Mouse (Mus musculus) spleen, embryonic (tissue): ENCODE results near the gene Ephb3.

ENCODE experiments used
- CTCF ChIA-PET: fragments of 350-600 bp; sonication (Branson Sonifier 250); formaldehyde crosslinking; loops from one replicate; lab custom pipeline; 2022; lab: Charles Lee

Ephb3 gene

DNA sequence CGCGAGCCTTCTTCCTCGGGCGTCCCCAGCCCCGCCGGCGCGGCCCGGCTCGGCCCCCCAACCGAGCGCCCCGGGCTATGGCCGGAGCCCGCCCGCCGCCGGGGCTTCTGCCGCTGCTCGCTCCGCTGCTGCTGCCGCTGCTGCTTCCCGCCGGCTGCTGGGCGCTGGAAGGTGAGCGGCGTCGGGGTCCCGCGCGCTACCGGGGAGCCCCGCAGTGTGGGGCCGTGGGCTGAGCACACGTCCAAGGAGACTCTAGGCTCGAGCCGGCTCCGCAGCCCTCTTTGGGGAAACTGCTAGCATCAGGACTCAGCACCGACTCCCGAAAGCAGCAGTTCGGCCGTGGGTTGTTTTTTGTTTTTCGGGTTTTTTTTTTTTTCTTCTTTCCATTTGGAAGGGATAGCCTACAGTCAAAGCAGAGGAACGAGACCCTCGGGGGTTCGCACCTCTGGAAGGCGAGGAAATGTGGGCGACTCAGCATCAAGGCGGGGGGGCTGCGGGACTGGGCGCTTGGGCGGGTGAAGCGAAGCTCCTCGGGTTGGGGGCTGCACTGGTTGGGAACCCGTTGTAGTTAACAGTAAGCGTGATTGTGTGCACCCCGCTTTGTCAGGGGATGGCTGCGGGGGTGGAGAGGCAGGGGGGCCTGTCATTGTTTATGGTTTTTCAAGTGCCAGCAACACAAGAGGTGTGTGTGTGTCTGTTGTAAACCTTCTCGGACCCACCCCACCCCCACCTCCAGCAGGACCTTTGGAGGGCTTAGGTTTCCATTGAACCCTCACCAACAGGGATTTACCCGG, 735 bp downstream of the Ephb3 start:
- CTCF ChIA-PET, result no interaction called here

DNA sequence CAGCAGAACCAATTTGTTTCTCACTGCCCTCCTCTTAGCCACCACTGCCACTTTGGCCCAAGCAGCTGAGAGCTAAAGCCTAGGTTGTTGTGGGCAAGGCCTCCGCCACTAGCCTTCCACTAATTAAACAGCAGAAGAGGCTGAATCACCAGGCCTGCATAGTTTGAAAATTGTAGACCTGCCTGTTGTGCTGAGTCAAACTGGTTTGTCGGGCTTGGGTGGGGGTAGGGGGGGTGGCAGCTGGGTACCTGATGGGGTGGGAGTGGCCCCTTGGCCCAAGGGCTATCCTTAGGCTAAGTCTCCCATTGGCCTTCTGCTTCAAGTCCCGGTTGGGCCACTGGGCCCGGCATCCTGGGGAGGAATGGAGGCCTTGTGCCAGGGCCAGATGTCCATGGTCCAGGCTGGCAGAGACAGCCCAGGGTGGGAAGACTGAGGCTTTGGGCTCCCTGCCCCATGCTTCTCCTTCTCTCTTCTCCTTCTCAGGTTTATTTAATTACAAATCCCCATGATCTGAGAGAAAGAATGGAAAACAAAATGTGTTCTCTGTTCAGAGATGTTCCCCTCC, 3.5 kb downstream of the Ephb3 start:
- CTCF ChIA-PET, result no interaction called here

DNA sequence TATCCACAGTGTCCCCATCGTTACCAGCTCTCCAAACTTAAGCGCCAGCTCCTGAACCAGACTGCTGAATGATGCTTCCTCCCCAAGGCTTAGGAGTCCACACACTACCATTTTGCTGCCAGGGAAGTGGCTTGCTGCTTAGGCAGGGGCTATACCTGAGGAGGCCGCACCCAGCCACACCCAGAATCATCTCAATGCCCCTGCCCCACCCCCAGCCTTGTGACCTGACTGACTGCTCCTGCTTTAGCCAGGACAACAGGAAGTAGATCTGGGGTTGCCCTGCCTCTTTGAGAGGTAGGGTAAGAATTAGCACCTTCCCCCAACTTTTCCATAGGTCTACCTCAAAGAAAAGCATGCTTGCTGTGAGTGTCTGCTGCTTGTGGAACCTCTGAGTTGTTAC, 4.7 kb downstream of the Ephb3 start:
- CTCF ChIA-PET, result no interaction called here

DNA sequence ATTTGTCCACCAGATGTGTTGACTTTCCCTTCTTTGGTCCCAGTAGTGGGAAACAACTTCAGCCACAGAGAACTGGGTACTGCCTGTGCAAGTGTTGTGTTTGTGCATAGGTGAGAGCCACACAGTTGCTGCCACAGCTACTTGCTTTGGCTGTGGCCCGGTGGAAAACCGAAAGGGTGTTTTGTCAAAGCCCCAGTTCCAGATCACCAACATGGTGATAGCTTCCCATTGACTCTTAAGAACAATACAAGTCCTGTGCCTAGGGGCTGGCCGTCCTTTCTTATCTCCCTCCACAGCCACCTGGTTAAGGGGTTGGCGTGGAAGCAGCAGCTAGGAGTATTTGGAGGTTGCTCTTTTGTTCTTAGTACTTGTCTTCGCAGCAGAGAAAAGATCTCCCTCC, 5.6 kb downstream of the Ephb3 start:
- CTCF ChIA-PET, result no interaction called here

DNA sequence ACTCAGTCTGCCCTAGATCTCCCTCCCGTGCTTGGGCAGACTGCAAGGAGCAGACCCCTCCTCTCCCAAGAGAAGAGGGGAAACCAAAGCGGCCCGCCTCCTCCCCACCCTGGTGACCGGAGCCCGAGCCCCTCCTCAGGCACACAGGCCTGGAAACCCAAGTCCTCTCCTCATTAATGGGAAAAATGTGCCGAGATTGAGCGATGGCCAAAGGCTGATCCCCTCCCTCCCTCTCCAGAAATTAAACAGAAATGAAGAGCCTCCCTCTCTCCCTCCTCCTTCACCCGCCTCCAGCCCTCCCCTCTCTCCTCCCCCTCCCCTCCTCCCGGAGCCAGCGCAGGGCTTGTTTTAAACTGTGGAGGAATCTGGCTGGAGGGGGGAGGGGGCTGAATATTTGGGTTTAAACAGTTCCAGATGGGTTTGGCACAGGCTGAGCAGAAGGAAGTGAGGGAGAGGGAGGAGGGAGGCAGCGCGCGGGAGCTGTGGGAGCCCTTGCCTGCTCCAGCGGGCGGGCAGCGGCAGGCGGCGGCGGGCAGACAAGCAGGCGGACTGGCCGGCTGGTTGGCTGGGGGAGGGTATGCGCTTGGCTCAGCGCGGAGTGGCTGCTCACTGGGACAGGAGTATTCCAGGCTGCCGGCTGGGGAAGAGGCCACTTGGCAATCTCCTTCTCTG, 6.2 kb downstream of the Ephb3 start:
- CTCF ChIA-PET, result no interaction called here

DNA sequence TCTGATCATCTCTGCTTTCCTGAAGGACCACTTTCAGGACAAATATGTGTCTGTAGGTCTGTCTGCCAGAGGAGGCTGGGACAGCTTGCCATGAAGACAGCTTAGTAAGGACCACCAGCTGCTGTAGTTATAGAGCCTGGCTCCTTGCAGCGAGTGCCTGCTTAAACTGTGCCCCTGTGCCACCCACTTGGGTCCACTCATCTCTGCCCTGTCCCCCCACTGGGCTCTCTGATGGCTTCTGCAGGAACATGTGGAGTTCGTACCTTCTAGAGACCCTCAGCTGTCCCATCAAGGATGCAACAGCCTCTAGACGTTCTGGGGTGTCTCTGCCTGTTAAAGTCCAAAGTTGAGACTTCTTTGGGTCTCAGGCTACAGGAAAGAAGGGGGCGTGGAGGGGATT, 6.9 kb downstream of the Ephb3 start:
- CTCF ChIA-PET, result no interaction called here

DNA sequence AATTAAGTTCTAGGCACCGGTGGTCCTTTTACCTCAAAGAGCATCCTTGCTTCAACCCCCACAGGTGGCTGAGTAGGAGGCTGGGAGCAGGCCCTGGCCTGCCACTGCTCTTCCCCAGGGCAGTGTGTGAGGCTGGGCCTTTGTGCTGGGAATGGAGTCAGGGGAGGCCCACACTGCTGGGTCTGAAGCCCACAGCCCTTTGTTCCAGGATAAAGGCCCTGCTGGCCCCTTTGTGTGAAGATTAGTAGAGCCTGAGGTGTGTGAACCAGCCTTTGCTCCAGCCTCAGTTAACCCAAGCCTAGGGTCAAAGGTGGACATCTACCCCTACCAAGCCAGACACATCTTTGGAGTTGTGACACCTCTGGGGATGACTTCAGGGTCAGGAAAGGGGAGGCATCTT, 7.8 kb downstream of the Ephb3 start:
- CTCF ChIA-PET, result interaction anchor here (0.7 kb wide), 1 partner anchor 13 kb away, joined by 6 read pairs; no protein-coding TSS in a partner anchor

DNA sequence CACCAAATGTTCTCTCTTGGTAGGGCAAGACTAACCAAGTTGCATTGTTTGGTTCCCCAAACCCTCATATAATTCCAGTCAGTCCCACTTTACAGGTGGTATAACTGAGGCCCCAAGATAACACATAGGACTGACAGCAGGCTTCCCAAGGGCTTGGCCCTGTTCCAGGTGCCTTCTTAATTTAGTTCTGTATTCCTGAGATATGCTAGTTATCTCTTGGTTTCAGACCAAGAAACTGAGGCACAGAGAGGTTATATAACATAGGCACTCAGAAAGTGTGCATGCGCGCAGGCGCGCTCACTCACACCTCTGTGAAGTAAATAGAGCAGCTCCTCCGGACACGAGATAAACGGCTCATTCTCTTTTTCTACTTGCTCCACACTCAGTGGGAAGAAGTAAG, 9.4 kb downstream of the Ephb3 start:
- CTCF ChIA-PET, result no interaction called here

DNA sequence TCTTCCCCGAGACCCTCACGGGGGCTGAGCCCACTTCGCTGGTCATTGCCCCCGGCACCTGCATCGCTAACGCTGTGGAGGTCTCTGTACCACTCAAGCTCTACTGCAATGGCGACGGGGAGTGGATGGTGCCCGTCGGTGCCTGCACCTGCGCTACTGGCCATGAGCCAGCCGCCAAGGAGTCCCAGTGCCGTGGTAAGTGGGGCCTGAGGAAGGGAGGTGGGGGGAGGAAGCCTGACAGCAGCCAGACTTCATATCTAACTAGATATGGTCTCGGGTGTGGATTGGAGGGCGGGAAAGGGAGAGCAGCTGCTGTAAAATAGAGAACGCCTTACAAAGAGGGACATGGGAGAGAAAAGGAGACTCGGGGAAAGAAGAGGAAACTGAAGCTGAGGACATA, 10.2 kb downstream of the Ephb3 start:
- CTCF ChIA-PET, result no interaction called here

DNA sequence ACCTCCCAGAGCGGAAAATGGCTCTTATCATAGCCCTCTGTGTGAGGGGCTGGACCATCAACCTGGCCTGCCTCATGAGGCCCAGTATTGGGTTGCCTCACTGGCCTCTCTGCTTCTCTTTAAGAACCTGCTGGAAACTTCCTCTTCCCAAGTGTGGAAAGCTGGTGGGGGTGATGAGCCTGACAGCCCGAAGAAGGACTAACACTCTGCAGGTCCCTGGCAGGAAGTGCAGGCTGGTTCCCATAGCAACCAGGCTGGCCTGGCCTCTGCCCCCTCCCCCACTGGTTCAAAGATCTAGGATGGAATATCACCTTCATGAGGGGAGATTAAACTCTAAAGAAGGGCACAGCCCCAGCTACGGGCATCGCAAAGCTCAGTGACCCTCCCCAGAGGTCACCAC, 11.5 kb downstream of the Ephb3 start:
- CTCF ChIA-PET, result no interaction called here

DNA sequence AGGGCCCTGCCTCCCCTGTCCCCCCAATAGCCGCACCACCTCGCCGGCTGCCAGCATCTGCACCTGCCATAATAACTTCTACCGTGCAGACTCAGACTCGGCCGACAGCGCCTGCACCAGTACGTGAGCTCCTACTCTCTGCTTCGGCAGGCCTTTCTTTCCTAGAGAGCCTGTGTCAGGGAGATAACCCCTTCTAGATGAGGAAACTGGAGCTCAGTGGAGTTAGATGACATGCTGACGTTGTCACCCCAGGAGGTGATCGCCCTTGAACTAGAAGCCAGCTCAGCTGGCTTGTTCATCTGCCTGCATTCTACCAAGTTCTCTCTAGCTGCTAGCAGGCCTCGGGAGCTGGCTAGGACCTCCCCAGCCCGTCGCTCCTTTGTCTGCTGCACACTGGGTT, 12.7 kb downstream of the Ephb3 start:
- CTCF ChIA-PET, result no interaction called here

DNA sequence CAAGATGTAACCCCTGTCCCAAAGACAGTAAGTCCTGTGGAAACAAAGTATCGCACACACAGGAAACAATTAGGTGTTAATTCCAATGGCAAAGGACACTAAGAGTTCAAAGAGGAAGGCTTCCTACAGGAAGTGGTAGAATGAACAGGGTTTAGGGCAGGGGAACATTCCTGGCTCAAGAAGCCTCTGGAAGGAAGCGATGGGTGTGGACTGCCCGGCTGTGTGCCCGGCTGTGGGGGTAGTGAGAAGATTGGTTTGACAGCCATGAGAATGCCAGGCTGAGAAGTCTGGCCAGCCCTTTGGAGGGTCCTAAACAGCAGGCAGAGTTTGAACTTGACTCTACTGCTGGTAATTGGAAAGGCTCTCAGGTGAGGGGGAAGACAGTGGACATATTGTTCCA, 15.1 kb downstream of the Ephb3 start:
- CTCF ChIA-PET, result no interaction called here

DNA sequence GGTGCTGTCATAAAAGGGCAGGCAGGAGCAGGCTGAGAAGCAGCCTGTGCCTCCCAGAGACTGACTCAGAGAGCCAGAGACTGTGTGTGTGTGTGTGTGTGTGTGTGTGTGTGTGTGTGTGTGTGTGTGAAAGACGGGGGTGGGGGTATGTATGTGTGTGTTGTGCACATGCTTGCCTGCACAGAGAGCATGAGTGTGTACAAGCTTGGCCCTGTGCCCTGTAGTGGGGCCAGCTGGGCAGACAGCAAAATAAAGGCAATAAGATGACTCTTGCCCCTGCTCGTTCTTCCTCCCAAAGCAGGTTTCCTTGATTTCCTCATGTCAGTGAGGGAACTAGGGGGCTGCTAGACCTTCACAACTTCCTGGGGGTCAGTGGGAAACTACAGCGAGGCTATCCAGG, 18.5 kb downstream of the Ephb3 start:
- CTCF ChIA-PET, result no interaction called here

DNA sequence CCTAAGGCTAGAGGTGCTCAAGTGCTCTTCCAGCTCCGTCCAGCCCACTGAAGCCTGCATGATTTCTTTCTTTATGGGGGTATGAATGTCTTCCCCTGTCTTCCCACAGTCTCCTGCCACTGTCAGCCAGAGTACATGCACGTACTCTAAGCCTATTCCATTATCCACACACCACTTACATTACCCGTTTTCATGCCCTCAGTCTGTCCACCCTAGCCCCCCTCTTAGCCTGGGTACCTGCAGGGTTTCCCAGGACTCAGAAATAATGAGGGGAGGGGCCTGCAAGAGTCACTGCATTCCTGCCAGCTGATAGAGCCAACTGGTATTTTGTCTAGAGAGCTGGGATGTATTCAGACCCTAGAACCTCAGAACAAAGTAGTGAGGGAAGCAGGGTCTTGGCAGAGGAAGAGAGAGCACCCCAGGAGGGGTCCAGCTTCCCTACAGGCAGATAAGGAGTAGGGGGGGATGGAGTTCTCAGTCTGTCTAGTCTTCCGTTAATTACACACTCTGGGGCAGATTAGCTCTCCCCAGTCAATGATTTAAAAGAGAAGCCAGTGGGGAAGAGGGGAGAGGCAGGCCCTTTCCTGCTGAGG, 20.2 kb downstream of the Ephb3 start:
- CTCF ChIA-PET, result no interaction called here

DNA sequence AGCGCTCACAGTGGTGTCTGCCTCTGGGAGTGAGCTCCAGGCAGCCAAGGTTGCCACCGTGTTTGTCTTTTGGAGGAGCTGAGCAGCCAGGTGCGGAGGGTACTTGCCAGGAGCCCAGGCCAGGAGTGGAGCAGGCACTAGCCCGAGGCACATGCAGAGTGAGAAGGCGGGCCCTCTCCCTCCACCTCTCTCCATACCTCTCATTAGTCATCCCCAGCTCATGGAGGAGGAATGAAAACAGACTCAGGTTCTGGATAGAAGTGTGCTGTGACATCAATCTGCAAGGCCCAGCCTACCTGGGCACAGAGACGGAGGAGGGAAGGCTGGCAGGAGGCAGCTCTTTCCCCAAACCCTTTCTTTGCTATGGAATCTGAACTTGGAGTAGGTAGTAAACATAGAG, 22.1 kb downstream of the Ephb3 start:
- CTCF ChIA-PET, result no interaction called here

DNA sequence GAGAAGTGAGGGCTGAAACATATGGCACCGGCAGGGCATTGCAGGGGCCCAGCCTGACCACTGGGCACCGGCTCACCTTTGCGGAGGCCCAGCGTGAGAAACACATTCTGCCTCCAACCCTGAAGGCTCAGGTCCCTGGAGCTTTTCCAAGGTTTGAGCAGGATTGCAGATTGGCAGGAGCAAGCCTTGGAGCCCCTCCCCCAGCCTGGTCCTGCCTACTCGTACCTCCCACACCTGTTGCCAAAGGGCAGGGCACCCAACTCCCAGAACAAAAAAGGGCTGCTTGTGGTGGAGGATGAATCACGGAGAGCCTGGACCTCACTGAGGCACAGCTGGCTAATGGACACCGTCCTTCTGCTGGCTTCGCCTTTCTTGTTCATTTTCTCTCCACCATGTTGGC, 30.6 kb downstream of the Ephb3 start:
- CTCF ChIA-PET, result no interaction called here

DNA sequence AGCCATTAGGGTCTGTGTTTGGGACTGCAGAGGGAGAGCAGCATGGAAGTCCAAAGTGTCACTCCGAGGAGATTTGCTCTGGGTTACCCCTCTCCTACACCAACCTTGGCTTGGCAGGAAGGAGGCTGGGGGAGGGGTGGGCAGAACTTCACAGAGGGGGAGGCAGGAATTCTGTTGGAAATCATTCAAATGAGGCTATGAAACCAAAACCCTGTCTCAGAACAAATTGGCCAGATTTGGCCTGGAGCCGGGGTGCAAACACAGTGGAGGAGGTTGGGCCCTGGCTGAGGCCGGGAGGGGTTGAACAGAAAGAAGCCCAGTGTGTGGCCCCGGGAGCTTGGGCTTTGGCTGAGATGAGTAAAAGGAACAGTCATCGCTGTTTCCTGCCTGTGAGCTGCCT, 34.2 kb downstream of the Ephb3 start:
- CTCF ChIA-PET, result no interaction called here

DNA sequence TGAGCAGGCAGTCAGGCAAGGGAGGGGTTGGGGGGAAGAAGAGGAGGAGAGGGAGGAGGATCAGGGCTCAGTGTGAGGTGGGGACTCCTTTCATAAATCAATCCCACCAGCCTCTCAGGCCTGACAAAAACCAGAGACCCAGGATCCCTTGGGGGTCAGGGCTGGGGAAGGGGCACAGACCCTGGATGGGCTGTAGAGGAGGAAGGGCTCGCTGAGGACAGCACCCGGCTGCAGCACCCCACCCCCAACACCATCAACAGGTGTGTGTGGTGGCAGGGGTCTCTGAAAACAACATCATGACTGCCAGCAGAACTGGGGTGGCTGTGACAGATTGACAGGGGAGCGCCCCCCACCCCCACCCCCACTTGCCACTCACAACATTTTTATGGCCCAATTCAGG, 36.0 kb downstream of the Ephb3 start:
- CTCF ChIA-PET, result no interaction called here

DNA sequence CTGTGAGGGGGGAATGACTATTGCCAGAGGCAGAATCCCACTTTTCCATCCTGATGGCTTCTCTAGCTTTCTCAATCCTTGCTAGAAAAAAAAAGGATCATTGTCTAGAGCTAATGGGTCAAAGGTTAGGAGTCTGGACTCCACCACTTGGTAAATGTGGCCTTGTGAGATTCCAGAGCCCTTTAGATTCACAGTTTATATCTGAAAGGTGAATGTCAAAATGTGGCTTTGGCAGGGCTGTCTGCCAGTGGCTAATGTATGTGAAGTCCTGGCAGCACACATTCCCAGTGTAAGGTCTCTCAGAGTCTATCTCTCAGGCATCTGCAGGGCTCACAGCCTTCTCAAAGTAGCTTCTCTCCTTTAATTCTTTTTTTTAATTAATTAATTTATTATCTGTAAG, 36.5 kb downstream of the Ephb3 start:
- CTCF ChIA-PET, result no interaction called here

DNA sequence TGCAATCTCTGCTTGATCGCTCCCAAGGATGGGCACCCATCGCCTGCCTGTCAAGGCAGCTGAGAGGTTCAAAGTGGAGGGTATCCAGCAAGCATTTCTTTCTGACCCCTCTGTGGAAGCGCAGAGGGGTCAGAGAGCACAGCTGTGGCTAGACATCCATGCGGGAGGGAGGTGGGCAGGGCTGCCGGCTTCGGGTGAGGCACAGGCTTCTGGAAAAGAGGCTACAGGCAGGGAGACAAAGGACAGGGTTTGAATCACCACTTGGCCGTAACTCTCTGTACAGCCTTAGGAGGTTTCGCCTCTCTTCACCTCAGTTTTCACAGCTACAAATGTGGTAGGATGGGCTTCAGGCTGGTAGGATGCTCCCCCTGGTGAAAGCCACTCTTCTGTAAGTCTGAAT, 38.4 kb downstream of the Ephb3 start:
- CTCF ChIA-PET, result no interaction called here

DNA sequence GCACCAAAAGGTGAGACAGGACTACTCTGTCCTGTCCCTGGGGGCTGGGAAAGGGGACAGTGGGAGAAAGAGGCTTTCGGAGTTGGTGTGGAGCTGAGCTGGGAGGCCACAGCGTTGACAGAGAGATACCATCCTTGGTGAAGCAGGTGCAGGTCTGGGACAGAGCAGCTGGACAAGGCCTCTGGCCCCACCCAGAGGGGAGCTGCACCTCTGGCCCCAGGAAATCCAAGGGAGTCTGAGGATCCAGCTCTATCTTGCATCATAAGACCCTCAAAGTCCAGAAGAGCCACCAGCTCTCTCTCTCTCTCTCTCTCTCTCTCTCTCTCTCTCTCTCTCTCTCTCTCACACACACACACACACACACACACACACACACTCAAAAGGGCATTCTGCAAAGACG, 40.2 kb downstream of the Ephb3 start:
- CTCF ChIA-PET, result no interaction called here

DNA sequence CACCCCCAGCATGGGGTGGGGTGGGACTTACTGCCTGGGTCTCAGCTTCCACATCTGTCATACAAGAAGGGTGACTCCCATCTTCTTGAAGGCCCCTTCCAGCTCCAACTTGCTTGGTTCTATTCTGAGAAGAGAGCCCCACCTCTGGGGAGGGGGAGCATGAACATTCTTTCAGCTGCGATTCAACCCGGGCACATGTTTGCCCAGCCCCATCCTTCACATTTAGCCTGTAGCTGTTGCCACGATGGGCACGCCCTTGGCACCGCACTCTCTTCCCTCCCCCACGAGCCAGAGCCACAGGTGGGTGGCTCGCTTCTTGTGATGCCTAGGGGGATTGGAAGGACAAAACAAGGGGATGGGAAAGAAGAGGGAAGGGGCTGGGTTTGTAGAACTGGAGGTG, 40.8 kb downstream of the Ephb3 start:
- CTCF ChIA-PET, result no interaction called here

DNA sequence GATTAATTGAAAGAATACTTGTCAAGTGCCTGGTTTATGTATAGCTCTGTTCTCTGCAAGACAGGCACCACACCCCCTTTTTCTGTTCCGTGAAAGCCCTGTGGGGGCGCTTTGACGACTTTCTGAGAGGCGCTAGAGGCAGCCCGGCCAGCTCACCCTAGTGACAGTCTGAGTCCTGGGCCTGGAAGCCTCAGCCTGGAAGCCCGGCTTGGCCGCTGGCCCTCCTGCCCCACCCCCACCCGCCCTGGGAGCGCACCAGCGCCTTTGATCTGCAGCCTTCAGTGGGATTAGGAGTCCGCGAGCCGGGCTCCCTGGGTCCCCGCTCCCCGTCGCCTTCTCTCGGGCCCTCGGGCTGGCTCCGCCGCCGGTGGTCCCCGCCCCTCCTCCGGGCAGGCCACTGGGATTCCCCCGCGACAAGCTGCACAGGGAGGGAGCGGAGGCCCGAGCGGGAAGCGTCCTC, 41.4 kb downstream of the Ephb3 start:
- CTCF ChIA-PET, result interaction anchor here (0.5 kb wide), 1 partner anchor 741 kb away, joined by 3 read pairs; no protein-coding TSS in a partner anchor
